Mouse (Mus musculus): ENCODE measurements at regions not wholly inside any gene's neighbourhood (a gene's known extent, or its start where the extent isn't known, plus 50 kb on each side); places are given as distances from the start of the nearest gene placed in this dataset.

GRCm38 (mm10) chr12:107126056-107126455, 362.4 kb upstream of the 3110018I06Rik start:
- DNase-seq: no peak

DNA sequence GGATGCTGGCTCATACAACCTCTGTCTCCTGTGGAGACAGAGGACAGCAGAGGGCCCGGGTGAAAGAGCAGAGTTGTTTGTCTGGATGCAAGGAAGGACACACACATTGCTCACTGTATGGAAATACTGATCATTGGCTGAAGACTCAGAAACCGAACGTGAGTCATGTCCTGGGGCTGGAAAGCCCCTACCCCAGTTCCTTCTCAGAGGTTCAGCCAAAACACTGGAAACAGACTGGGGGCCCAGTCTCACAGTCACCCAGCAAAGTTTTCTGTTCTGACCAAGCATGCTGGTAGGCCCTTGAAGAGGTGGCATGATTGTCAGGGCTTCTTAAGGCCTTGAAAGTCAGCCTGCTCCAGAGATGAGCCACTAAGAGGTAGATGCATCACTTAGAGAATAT, 360.8 kb upstream of the 3110018I06Rik start:
- DNase-seq: no peak

DNA sequence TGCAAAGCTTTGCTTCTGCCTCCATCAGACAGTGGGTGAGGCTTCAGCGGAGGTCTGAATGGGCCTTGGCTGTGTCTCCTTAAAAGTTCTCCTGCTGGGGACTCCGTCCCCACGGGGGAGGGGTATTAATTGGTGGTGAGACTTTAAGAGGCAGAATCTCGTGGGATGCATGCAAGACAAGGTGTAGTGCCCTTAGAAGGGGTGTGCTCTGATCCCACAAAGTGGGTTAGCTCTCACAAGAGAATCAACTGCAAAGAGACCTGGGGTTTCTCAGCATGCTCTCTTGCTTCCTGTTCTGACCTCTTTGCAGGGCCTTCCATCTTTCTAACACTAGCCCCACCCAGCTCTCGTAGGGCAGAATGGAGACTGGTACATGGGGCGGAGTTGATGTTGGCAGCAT, 359.2 kb upstream of the 3110018I06Rik start:
- DNase-seq: no peak

GRCm38 (mm10) chr12:107131351-107131750, 357.1 kb upstream of the 3110018I06Rik start:
- no peak for DNase-seq

- DNase-seq: no peak
These were observed 356.6 kb upstream of the 3110018I06Rik start for GRCm38 (mm10) chr12:107131841-107132240.

GRCm38 (mm10) chr12:107132501-107132900, 355.9 kb upstream of the 3110018I06Rik start:
- no peak for DNase-seq

DNA sequence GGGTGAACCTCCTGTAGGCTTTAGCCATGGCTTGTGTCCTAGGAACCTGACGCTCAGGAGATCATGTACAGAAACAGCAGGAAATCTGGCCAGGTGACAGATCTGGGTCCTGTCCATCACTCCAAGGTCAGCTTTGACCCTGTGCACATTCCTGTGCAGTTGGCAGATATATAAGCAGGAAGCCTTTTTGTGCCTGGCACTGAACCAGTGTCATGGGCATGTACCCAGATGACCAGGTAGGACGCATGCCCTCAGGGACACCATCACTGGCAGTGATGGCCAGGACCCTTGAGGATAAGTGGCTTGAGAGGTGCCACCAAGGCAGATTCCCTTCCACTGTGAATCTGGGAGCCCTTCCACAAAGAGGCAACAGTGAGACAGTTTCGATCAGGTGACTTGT, 354.1 kb upstream of the 3110018I06Rik start:
- DNase-seq: no peak

DNA sequence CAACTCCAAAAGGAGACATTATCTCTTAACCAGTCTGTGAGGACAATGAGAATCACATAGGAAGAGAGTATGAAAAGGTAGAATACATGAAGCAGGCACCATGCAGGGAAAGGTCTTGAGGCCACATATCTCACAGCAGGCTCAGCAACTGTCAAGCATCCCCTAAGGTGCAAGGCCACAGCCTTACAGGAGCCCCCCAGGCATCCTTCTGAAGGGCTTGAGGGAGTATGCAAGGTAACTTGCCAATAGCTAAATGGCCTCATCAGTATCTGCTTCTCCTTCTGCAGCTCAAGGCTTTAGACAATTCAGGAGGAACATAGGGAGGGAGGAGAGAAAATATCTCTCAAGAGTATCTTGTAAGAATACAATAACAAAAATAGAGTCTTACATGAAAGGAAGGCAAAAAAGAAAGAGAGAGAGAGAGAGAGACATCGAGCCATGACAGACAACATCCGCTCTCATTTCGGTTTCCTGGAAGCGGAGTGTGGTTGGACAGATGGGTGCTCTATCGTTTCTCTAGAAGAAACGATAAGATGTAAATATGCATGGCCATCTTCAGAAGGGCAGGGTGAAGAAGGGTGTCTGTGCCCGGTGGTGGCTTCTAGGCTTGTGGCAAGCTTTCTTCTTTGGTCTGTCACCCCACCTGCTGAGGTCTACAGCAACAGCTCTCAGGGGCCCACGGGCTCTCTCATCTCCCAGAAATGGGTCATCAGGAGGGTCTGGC, 349.6 kb upstream of the 3110018I06Rik start:
- no peak for DNase-seq

- no peak for DNase-seq
These were observed 347.4 kb upstream of the 3110018I06Rik start for GRCm38 (mm10) chr12:107140957-107141595.

GRCm38 (mm10) chr12:107142226-107142625, 346.2 kb upstream of the 3110018I06Rik start:
- no peak for DNase-seq

- DNase-seq: no peak
These were observed 341.8 kb upstream of the 3110018I06Rik start for GRCm38 (mm10) chr12:107146608-107147121.

DNA sequence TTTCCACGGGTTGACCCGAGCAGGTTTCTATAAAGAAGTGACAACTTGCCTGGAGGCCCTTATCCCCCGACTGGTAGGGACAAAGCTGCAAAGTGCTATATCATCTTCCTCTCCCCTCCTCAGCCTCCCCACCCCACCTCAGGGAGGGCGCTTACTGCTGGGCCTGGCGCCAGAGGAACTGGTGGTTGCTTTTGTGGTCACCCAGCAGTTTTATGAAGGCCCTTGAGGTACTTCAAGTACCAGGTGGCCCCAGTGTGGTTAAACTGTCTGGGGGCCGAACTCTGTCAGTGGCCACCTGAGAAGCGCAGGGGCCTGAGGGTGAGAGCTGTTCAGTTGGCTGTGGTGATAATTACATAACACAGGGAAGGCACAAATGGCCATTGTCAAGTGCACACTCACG, 340.0 kb upstream of the 3110018I06Rik start:
- DNase-seq: no peak

DNA sequence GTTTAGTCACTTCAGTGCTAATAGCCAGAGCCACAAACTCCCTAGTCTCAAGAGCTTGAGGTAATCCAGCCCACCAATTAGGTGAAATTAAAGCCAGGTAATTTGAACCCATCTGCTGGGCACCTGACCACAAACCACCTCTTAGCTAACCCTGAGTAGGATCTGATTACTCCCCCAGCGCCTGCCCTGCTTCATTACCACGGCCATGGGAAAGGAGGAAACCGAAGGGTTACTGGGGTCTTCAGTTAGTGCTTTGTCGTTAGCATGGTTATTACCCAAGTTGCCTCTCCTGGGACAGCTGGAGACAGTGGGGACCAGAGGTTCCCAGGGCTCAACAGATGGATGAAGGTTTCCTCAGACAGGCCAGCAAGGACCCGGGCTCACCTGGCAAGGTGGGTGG, 337.3 kb upstream of the 3110018I06Rik start:
- DNase-seq: no peak

DNA sequence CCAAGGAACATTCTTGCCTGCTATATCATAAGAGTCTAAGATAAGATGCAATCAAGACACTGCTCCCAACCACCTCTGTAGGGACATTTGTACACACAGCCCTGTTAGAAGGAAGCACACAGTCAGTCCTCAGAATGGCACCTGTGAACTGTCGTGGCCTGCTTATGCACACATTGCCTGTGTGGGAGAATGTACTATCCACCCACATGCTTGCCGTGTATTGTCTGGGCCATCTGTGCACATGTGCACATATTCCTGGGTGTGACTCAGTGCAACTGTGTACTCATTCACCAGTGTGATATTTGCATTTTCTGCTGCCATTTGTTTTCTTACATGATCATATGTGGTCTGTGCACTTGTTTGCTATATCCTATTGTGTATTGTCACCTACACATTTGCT, 333.8 kb upstream of the 3110018I06Rik start:
- no peak for DNase-seq

DNA sequence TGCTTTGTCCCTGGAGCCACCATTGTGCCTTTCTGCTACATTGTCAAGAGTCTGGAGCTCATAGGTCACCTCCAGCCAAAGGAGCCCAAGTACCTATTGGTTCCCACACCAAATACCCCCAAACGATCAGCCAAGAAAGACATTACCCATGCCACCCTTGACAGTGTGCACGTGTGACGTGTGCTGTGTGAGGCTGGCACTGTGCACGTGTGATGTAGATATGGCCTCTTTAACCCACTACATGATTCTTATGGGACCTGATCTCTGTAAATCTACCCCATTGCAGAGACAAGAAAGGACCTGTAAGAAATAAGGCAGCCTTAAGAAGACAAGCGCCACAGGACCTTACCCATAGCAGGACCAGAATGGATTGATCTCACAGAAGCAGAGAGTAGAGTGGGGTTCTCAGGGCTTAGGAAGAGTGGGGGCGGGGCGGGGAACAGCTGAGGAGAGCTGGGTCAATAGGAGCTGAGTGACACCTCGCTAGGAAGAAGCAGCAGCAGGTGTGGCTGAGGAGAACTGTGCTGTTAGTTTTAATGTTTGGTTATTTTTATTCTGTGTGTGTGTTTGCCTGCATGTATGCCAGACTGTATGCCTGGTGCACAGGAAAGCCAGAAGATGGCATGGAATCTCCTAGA, 331.5 kb upstream of the 3110018I06Rik start:
- DNase-seq: no peak

DNA sequence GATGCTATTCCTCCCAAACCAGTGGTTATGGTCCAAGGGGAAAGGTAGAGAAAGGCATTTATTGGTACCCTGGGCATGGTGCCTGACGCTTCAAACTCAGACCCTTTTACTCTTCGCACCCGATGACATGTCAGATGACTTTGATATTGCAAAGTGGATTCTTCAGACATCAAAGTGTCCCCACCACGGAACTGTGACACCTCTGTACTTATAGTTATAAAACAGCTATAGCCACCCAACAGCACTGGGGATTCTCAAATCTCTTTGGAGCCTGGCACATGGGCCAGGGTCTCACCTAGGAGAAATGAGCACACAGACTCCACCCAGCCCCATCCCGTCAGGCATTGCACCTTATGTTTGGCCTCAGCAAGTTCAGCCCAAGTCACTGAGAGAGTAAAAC, 329.3 kb upstream of the 3110018I06Rik start:
- DNase-seq: no peak

- no peak for DNase-seq
These were observed 328.3 kb upstream of the 3110018I06Rik start for GRCm38 (mm10) chr12:107160137-107160536.

- no peak for DNase-seq
These were observed 327.8 kb upstream of the 3110018I06Rik start for GRCm38 (mm10) chr12:107160628-107161027.

DNA sequence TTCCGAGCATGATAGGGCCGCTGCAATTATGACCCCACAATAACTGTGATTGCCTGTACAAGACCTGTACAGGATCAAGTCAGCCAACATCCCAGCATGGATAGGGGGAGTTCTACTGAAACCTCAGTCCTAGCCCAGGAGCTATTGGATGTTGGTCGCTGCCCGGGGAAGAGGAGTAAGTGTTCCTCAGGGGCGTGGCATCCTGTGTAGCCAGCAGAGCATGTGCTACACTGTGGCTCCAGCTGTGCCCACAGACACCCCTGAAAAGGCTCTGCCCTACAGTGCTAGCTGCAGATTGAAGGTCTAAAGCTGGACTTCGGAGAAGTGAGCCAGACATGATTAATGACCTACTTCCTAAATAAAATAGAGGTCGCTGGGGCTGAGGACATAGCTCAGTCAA, 317.5 kb upstream of the 3110018I06Rik start:
- DNase-seq: no peak

DNA sequence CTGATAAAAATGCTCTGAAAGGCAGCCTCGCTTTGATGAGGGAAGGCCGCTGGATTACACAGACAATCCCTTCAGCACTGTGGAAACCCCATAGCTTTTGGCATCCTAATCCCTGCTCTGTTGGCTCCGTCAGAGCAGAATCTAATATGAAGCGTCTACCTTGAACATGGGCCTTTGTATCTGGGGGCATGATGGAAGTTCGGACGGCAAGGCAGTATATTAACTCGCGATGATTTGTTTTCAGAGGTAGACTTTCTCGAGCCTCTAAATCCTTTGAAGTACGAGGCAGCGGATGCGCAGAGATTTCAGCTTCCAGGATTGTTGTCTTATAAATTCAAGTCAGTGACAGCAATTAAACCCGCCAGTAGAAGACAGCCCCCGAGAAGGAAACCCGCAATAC, 316.8 kb upstream of the 3110018I06Rik start:
- DNase-seq: no peak

DNA sequence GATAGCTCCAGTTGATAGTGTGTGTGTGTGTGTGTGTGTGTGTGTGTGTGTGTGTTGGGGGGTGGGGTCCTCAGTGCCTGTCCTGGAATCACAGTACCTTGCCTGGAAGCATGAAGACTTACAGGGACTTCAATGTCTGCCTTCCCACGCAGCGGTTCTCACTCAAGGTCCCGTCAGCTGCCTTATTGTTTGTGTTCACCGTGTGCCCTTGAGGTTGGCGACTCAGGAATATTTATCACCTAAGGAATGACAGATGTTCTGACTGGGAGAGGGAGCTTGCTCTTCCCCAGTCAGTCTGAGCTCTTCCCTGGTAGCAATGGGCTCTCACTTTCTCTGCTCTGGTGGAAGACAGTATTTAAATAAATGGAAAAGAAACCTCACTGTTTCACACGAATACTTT, 309.8 kb upstream of the 3110018I06Rik start:
- DNase-seq: no peak

- no peak for DNase-seq
These were observed 307.9 kb upstream of the 3110018I06Rik start for GRCm38 (mm10) chr12:107180501-107180900.

DNA sequence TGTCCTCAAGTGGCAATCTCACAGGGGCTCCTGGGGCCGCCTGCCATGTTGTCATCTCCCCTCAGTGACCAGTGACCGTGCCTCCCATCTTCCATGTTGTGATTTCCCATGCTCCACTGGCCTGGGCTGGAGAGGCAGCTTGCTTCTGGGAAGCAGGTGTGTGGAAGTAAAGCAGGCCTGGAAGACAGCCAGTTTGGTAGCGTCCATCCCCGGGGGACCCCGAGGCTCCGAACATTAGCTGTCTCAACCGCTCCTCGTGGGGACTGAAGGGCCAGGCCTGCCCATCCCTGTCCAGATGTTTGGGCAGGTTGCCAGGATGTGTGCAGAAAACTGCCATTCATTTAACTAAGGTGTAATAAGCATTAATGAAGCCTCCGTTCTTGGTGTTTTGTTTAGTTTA, 307.1 kb upstream of the 3110018I06Rik start:
- DNase-seq: no peak

DNA sequence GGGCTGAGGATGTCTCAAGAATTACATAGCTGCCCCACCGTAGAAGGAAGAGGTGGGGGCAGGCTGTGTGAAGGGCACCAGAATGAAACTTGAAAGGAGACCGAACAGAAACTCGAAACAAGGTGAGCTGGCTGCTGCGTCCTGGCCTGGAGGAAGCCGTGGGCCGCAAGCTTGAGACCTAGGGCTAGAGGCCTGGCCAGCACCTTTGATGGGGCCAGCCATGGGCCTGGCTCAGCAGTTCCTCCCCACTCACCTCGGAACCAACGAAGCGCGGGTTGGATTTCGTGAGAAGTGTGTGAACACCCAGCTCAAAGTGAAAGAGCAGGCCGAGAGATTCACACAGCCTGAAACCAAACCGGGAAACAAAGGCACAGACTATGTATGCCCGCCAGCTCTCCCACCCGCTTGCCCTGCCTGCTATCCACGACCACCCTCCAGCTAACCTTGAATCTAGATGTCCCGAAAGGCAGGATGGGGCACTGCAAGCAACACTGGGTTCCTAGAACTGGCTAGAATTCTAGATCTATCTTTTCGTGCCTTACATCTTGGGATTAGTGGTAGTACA, 306.3 kb upstream of the 3110018I06Rik start:
- no peak for DNase-seq
